Mouse (Mus musculus) midbrain, embryonic 15.5 days (tissue): Measurements from ENCODE around the gene Patz1. TPM values are rescaled to one million over a fixed set of nuclear protein-coding genes. Genes with fewer than 3 reads are reported as not detected.

ENCODE experiments used
- ATAC-seq: fragments of 200-750 bp; cut with Nextera tagmentation; replicated peaks from 2 replicates; pipeline ENCODE4 v1.8.0; 2017; ENCODE audit warnings: moderate TSS enrichment
- H3K27ac ChIP-seq: fragments of 300-500 bp; sonication (generic); 2 replicates; pipeline ENCODE4 v1.5.1; 2015; ENCODE audit warnings: mild to moderate bottlenecking, inconsistent platforms
- H3K27me3 ChIP-seq: fragments of 300-500 bp; sonication (generic); replicated peaks from 2 replicates; pipeline ENCODE4 v1.6.1; 2015; ENCODE audit warnings: inconsistent platforms
- H3K36me3 ChIP-seq: fragments of 300-500 bp; sonication (generic); replicated peaks from 2 replicates; pipeline ENCODE4 v1.6.1; 2015; ENCODE audit warnings: inconsistent platforms
- H3K4me1 ChIP-seq: fragments of 300-500 bp; sonication (generic); 2 replicates; pipeline ENCODE4 v1.6.1; 2015; ENCODE audit warnings: inconsistent platforms
- H3K4me2 ChIP-seq: fragments of 300-500 bp; sonication (generic); 2 replicates; pipeline ENCODE4 v1.6.1; 2015; ENCODE audit warnings: inconsistent platforms, mild to moderate bottlenecking, moderate library complexity
- H3K4me3 ChIP-seq: fragments of 300-500 bp; sonication (generic); 2 replicates; pipeline ENCODE4 v1.5.1; 2015; ENCODE audit warnings: mild to moderate bottlenecking, inconsistent platforms
- H3K9ac ChIP-seq: fragments of 300-500 bp; sonication (generic); 2 replicates; pipeline ENCODE4 v1.6.1; 2015; ENCODE audit warnings: mild to moderate bottlenecking, inconsistent platforms
- H3K9me3 ChIP-seq: fragments of 300-500 bp; sonication (generic); 2 replicates; pipeline ENCODE4 v1.6.1; 2016; ENCODE audit warnings: inconsistent platforms
- WGBS: fragments of 180-500 bp; shearing (Covaris S2); methylation state at CpG from one replicate; pipeline ENCODE4 v1.1.7; 2015; ENCODE audit warnings: mixed read lengths; 5-methylcytosine and 5-hydroxymethylcytosine counted together
- polyA plus RNA-seq: library from polyadenylated mRNA; unstranded; fragments of >200 nt; fragmentation: Nextera tagmentation; extraction: Ambion mirVana; gene quantifications from 2 replicates; pipeline ENCODE4 v1.2.1, GENCODE M21; 2015

The Patz1 gene
- polyA plus RNA-seq: 60.9 and 63.2 TPM in 2 replicates

- WGBS: under 1% methylated on average over 41 of the region's 41 CpGs
- Histone ChIP-seq H3K9me3 (no peaks in the 10 kb centered on the region), H3K9ac (peak within 1 kb of the TSS; percentile 77), H3K4me3 (peak within 1 kb of the TSS; percentile 50), H3K4me2 (peak within 1 kb of the TSS; percentile 85), H3K27me3 (no peaks in the 10 kb centered on the region), H3K4me1 (peaks cover 40% of the 10 kb centered on the region), H3K36me3 (no peaks in the 10 kb centered on the region; the same call in 1 of the 2 replicates), H3K27ac (peak within 1 kb of the TSS; percentile 99)
- peak; percentile 25 for ATAC-seq
Measured at GRCm38 (mm10) chr11:3288521-3289301, at the start of gene Patz1. TSS of gene Patz1 (plus strand) at chr11:3288874.

- Histone ChIP-seq H3K9ac (no peak overlapping the region), H3K9me3 (no peaks in the 10 kb centered on the region), H3K36me3 (peaks cover 72% of the 10 kb centered on the region), H3K4me1 (no peaks in the 10 kb centered on the region), H3K27me3 (no peaks in the 10 kb centered on the region), H3K4me2 (no peak overlapping the region), H3K4me3 (no peak overlapping the region), H3K27ac (no peak overlapping the region)
- 95% methylated on average over 7 of the region's 7 CpGs for WGBS
- no peak for ATAC-seq
Measured at GRCm38 (mm10) chr11:3242395-3242794, 46.3 kb upstream of the Patz1 start.

- Histone ChIP-seq H3K9ac (no peak overlapping the region), H3K9me3 (no peaks in the 10 kb centered on the region), H3K27me3 (no peaks in the 10 kb centered on the region), H3K4me2 (no peak overlapping the region), H3K36me3 (peaks cover 73% of the 10 kb centered on the region), H3K4me1 (no peaks in the 10 kb centered on the region), H3K27ac (no peak overlapping the region), H3K4me3 (no peak overlapping the region)
- WGBS: 88% methylated on average over 4 of the region's 4 CpGs
- no peak for ATAC-seq
Measured at GRCm38 (mm10) chr11:3243771-3244170, 44.9 kb upstream of the Patz1 start.

GRCm38 (mm10) chr11:3247387-3247786, 41.3 kb upstream of the Patz1 start:
- Histone ChIP-seq H3K36me3 (peaks cover 82% of the 10 kb centered on the region), H3K4me1 (no peaks in the 10 kb centered on the region), H3K4me3 (no peak overlapping the region), H3K27ac (no peak overlapping the region), H3K9ac (no peak overlapping the region), H3K4me2 (no peak overlapping the region), H3K9me3 (no peaks in the 10 kb centered on the region), H3K27me3 (no peaks in the 10 kb centered on the region)
- 98% methylated on average over 2 of the region's 2 CpGs for WGBS
- ATAC-seq: no peak

GRCm38 (mm10) chr11:3259537-3259936, 29.1 kb upstream of the Patz1 start:
- no peak for ATAC-seq
- H3K27ac ChIP-seq: no peak overlapping the region
- H3K9ac ChIP-seq: no peak overlapping the region
- peaks cover 16% of the 10 kb centered on the region for H3K4me1 ChIP-seq
- H3K27me3 ChIP-seq: no peaks in the 10 kb centered on the region
- H3K4me2 ChIP-seq: no peak overlapping the region
- H3K36me3 ChIP-seq: peaks cover 50% of the 10 kb centered on the region
- H3K4me3 ChIP-seq: no peak overlapping the region
- no peaks in the 10 kb centered on the region for H3K9me3 ChIP-seq
- 91% methylated on average over 1 of the region's 1 CpGs for WGBS

- Histone ChIP-seq H3K9me3 (no peaks in the 10 kb centered on the region), H3K36me3 (peaks cover 22% of the 10 kb centered on the region), H3K27me3 (no peaks in the 10 kb centered on the region), H3K4me2 (peak overlapping the region; percentile 64), H3K9ac (peak overlapping the region; percentile 99), H3K27ac (peak overlapping the region; percentile 96), H3K4me3 (peak overlapping the region; percentile 92), H3K4me1 (peaks cover 33% of the 10 kb centered on the region)
- ATAC-seq: peak; percentile 7; the same call in 1 of the 2 replicates
- WGBS: under 1% methylated on average over 26 of the region's 26 CpGs
Measured at GRCm38 (mm10) chr11:3265291-3266078, 23.2 kb upstream of the Patz1 start.

- ATAC-seq: peak; percentile 99
Measured at GRCm38 (mm10) chr11:3266079-3266685, 22.5 kb upstream of the Patz1 start, which contains the start of gene Drg1. TSS of gene Drg1 (minus strand) at chr11:3266415.

GRCm38 (mm10) chr11:3267133-3267532, 21.5 kb upstream of the Patz1 start:
- Histone ChIP-seq H3K4me3 (peak overlapping the region; percentile 92), H3K36me3 (0 out of 2 replicates have a peak, but pooled peaks cover 7% of the 10 kb centered on the region), H3K4me2 (peak overlapping the region; percentile 64), H3K9ac (peak overlapping the region; percentile 99), H3K27ac (peak overlapping the region; percentile 96), H3K27me3 (no peaks in the 10 kb centered on the region), H3K9me3 (no peaks in the 10 kb centered on the region), H3K4me1 (peaks cover 33% of the 10 kb centered on the region)
- 50% methylated on average over 7 of the region's 7 CpGs for WGBS
- ATAC-seq: no peak; the same call in 1 of the 2 replicates

More at GRCm38 (mm10) chr11:3266079-3266685, 22.5 kb upstream of the Patz1 start, which contains the start of gene Drg1:
- peaks cover 33% of the 10 kb centered on the region for H3K4me1 ChIP-seq
- WGBS: under 1% methylated on average over 72 of the region's 72 CpGs
- no peaks in the 10 kb centered on the region for H3K27me3 ChIP-seq
- H3K9ac ChIP-seq: peak within 1 kb of the TSS; percentile 99
- H3K36me3 ChIP-seq: peaks cover 16% of the 10 kb centered on the region
- peak within 1 kb of the TSS; percentile 92 for H3K4me3 ChIP-seq
- H3K4me2 ChIP-seq: peak within 1 kb of the TSS; percentile 64
- H3K27ac ChIP-seq: peak within 1 kb of the TSS; percentile 96
- no peaks in the 10 kb centered on the region for H3K9me3 ChIP-seq

GRCm38 (mm10) chr11:3269241-3269640, 19.4 kb upstream of the Patz1 start:
- Histone ChIP-seq H3K27me3 (no peaks in the 10 kb centered on the region), H3K27ac (no peak overlapping the region), H3K4me3 (no peak overlapping the region), H3K9me3 (no peaks in the 10 kb centered on the region), H3K4me1 (peaks cover 20% of the 10 kb centered on the region), H3K36me3 (no peaks in the 10 kb centered on the region), H3K9ac (no peak overlapping the region), H3K4me2 (no peak overlapping the region)
- no peak for ATAC-seq
- 40% methylated on average over 4 of the region's 4 CpGs for WGBS

- no peak overlapping the region for H3K4me2 ChIP-seq
- H3K27me3 ChIP-seq: no peaks in the 10 kb centered on the region
- no peak overlapping the region for H3K4me3 ChIP-seq
- H3K9ac ChIP-seq: no peak overlapping the region
- ATAC-seq: no peak
- H3K36me3 ChIP-seq: no peaks in the 10 kb centered on the region
- WGBS: 72% methylated on average over 5 of the region's 5 CpGs
- H3K27ac ChIP-seq: no peak overlapping the region
- H3K9me3 ChIP-seq: no peaks in the 10 kb centered on the region
- H3K4me1 ChIP-seq: no peaks in the 10 kb centered on the region
Measured at GRCm38 (mm10) chr11:3278351-3278750, 10.3 kb upstream of the Patz1 start.

GRCm38 (mm10) chr11:3279729-3280128, 8.9 kb upstream of the Patz1 start:
- Histone ChIP-seq H3K9me3 (no peaks in the 10 kb centered on the region), H3K27me3 (no peaks in the 10 kb centered on the region), H3K4me2 (no peak overlapping the region), H3K27ac (no peak overlapping the region), H3K9ac (no peak overlapping the region), H3K4me3 (no peak overlapping the region), H3K36me3 (no peaks in the 10 kb centered on the region), H3K4me1 (no peaks in the 10 kb centered on the region)
- 89% methylated on average over 2 of the region's 2 CpGs for WGBS
- ATAC-seq: no peak

- Histone ChIP-seq H3K4me1 (peaks cover 10% of the 10 kb centered on the region), H3K27me3 (no peaks in the 10 kb centered on the region), H3K9ac (no peak overlapping the region), H3K27ac (no peak overlapping the region), H3K9me3 (no peaks in the 10 kb centered on the region), H3K4me3 (no peak overlapping the region), H3K36me3 (no peaks in the 10 kb centered on the region), H3K4me2 (no peak overlapping the region)
- WGBS: 82% methylated on average over 6 of the region's 6 CpGs
- ATAC-seq: no peak
Measured at GRCm38 (mm10) chr11:3282887-3283286, 5.8 kb upstream of the Patz1 start.
